Mouse (Mus musculus) small intestine, adult 2 months (tissue): ENCODE data around the gene Smap1.

Experiments
- CTCF ChIP-seq: fragments of 200-500 bp; IDR thresholded peaks from 2 replicates; pipeline ENCODE4 v1.5.1; 2012; ENCODE audit warnings: low read depth, mild to moderate bottlenecking, control low read depth, inconsistent platforms, low read length, moderate library complexity, mixed read lengths; ENCODE audit not compliant: insufficient replicate concordance, insufficient read length; ENCODE audit errors: extremely low read depth
- POLR2A ChIP-seq: fragments of 200-500 bp; IDR thresholded peaks from 2 replicates; pipeline ENCODE4 v1.6.1; 2012; ENCODE audit warnings: low read depth, mild to moderate bottlenecking, control low read depth, inconsistent platforms, low read length, moderate library complexity

- no peak for TF ChIP-seq CTCF
- no peak for TF ChIP-seq POLR2A
Measured at GRCm38 (mm10) chr1:23966226-23966625, 44.1 kb upstream of the Smap1 start.
